Mouse (Mus musculus) thymus, adult 2 months (tissue): ENCODE results near the gene Klk10.

ENCODE experiments used
- CTCF ChIP-seq: fragments of 200-500 bp; IDR thresholded peaks from 2 replicates; pipeline ENCODE4 v1.5.1; 2012; ENCODE audit warnings: mild to moderate bottlenecking, control low read depth, low read length, moderate library complexity, borderline replicate concordance; ENCODE audit not compliant: control insufficient read depth, poor library complexity, insufficient read depth; ENCODE audit errors: extremely low read depth
- POLR2A ChIP-seq: fragments of 200-500 bp; IDR thresholded peaks from 2 replicates; pipeline ENCODE4 v1.6.1; 2012; ENCODE audit warnings: mild to moderate bottlenecking, low read length, control low read depth, moderate library complexity; ENCODE audit not compliant: control insufficient read depth, poor library complexity, insufficient read depth; ENCODE audit errors: extremely low read depth

- no peak for TF ChIP-seq CTCF
- TF ChIP-seq POLR2A, result no peak
Measured at GRCm38 (mm10) chr7:43768597-43768996, 12.2 kb upstream of the Klk10 start, which contains the start of gene Klk12.
